Comparison of ENCODE assay signal across 8 mouse cellular contexts in the genomic region with DNA sequence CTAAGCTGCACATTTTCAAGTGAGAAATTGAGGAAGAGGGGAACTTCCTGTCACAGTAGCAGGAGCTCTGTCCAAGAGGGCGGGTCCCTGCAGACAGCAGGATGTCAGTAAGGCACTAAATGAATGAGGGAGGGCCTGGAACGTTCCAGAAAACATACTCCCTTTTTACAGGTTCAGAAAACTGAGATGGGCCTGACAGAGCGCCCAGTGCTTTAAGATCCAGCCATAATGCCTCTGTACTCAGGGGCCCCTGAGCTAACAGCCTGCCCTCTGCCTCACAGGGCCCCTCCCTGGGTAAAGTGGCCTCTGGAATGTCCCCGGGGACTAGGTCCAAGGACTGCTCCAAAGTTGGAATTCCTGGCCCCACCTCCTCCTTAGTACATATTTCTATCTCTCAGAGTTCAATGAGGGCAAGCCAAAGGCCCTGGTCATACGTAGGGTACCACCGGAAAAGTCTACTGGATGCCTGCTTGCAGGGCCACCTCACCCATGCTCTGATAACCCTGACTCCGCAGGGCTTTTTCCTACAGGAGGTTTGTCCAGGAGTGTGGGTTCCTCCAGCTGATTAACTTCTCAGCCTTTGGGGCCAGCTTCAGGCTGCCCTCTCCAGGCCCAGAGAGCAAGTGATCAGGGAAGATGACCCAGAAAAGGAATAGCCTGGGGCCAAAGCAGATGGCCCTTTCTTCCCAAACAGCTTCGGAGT. TPM values are rescaled to one million over a fixed set of nuclear protein-coding genes. Genes with fewer than 3 reads are reported as not detected.
DNase-seq lines count a peak whose midpoint lies in the region.

No protein-coding gene starts in this region.

- peaks cover 12% of the 10 kb centered on the region for H3K36me3 ChIP-seq in megakaryocyte, embryonic 14.5 days (replicated peaks; ENCODE audit: low read length)

- H3K9me3 ChIP-seq in megakaryocyte, embryonic 14.5 days: no peaks in the 10 kb centered on the region

- peak; percentile 65 for DNase-seq in gastrocnemius, postnatal 25 days
- no peak for DNase-seq in gastrocnemius, postnatal 14 days
- peak; percentile 47 for DNase-seq in brain, adult 2 months (ENCODE audit: low read depth, low spot score)
- peak; percentile 54 to 64 for DNase-seq in heart, postnatal 14 days
- DNase-seq in kidney, postnatal 36 days: peak; percentile 71 to 80
- peak; percentile 36 to 79 for DNase-seq in thymus, postnatal 36 days
- no peak for DNase-seq in frontal cortex, postnatal 10 days (ENCODE audit: low spot score in 2 of 2)

- intact Hi-C loops in gastrocnemius, postnatal 14 days (cut with DNase I; ENCODE audit: low total_unique reads): no loop called here
- intact Hi-C loops in heart, postnatal 14 days (cut with DNase I): loop anchor here (2.0 kb wide), 1 partner anchor 17 kb away; no protein-coding TSS in a partner anchor

- peak overlapping the region; percentile 85 for H3K4me3 ChIP-seq in megakaryocyte, embryonic 14.5 days (replicated peaks)

- peaks cover 69% of the 10 kb centered on the region for H3K4me1 ChIP-seq in megakaryocyte, embryonic 14.5 days

- no peaks in the 10 kb centered on the region for H3K27me3 ChIP-seq in megakaryocyte, embryonic 14.5 days (replicated peaks)

RNA-seq across cellular contexts. Expression of a gene that starts 3.2 kb away (rescaled TPM):
- total RNA-seq in gastrocnemius, postnatal 25 days (2021): 100 to 1,000 TPM; 487 to 619 TPM
- total RNA-seq in gastrocnemius, postnatal 14 days (2021): 1,000 to 10,000 TPM in 1 of 2 experiments, 100 to 1,000 TPM in 1; 856 to 1,248 TPM
- 1,000 to 10,000 TPM; 1,025 to 1,358 TPM for total RNA-seq in heart, postnatal 14 days (2021)
- polyA plus RNA-seq in megakaryocyte, embryonic 14.5 days (2012; ENCODE audit: insufficient read depth, low replicate concordance): 9,487 and 13,262 TPM in 2 replicates

RNA-seq across cellular contexts. Expression of a gene that starts 14.5 kb away (rescaled TPM):
- 1 to 10 TPM; 5.6 to 6.8 TPM for total RNA-seq in gastrocnemius, postnatal 25 days (2021)
- 1 to 10 TPM; 5.8 to 7.1 TPM for total RNA-seq in gastrocnemius, postnatal 14 days (2021)
- 1 to 10 TPM; 7.1 to 7.7 TPM for total RNA-seq in heart, postnatal 14 days (2021)
- 4.7 and 4.9 TPM in 2 replicates for polyA plus RNA-seq in megakaryocyte, embryonic 14.5 days (2012; ENCODE audit: insufficient read depth, low replicate concordance)

RNA-seq across cellular contexts. Expression of a gene that starts 50.4 kb away (rescaled TPM):
- 10 to 100 TPM; 13.4 to 17.6 TPM for total RNA-seq in gastrocnemius, postnatal 25 days (2021)
- total RNA-seq in gastrocnemius, postnatal 14 days (2021): 10 to 100 TPM; 52.2 to 72.9 TPM
- 10 to 100 TPM; 47.3 to 68.9 TPM for total RNA-seq in heart, postnatal 14 days (2021)
- polyA plus RNA-seq in megakaryocyte, embryonic 14.5 days (2012; ENCODE audit: insufficient read depth, low replicate concordance): 1.3 and 3.6 TPM in 2 replicates

Comparison
In these comparisons a context has a peak if more than half of its experiments do, and no peak if none do; other contexts are left out.
1. DNase-seq: peak in gastrocnemius, postnatal 25 days (single experiment), brain, adult 2 months (single experiment), heart, postnatal 14 days (2 of 2), kidney, postnatal 36 days (2 of 2) and thymus, postnatal 36 days (2 of 2); none in gastrocnemius, postnatal 14 days (single experiment) and frontal cortex, postnatal 10 days (0 of 2).